Mouse (Mus musculus) brain, embryonic 14.5 days (tissue): Measurements from ENCODE around the gene Myo15. TPM values are rescaled to one million over a fixed set of nuclear protein-coding genes. Genes with fewer than 3 reads are reported as not detected.
A peak's percentile ranks its signal among the peaks of the same experiment; 100 is the strongest.

Experiments used
- DNase-seq: peaks from one replicate; pipeline ENCODE4 v3.0.0-alpha.2; 2011; ENCODE audit warnings: low read depth
- CTCF ChIP-seq: fragments of 200-500 bp; IDR thresholded peaks from 2 replicates; pipeline ENCODE4 v1.5.1; 2012; ENCODE audit warnings: inconsistent platforms, mild to moderate bottlenecking, moderate library complexity, borderline replicate concordance; ENCODE audit not compliant: insufficient read depth, insufficient read length; ENCODE audit errors: extremely low read depth
- POLR2A ChIP-seq: fragments of 200-500 bp; IDR thresholded peaks from 2 replicates; pipeline ENCODE4 v1.6.1; 2012; ENCODE audit warnings: mild to moderate bottlenecking, inconsistent platforms, borderline replicate concordance; ENCODE audit not compliant: poor library complexity, insufficient read depth, insufficient read length, severe bottlenecking; ENCODE audit errors: extremely low read depth
- polyA plus RNA-seq: library from polyadenylated mRNA; depleted of rRNA; stranded (reverse); fragments of >200 nt; gene quantifications from 2 replicates; pipeline ENCODE4 v1.2.3, GENCODE M21; 2012

Gene Myo15
- polyA plus RNA-seq, 1 experiment: 0.16 TPM

- DNase-seq: peak; percentile 34
- TF ChIP-seq POLR2A (no peak), CTCF (no peak; the same call in 1 of the 2 replicates)
Observed at GRCm38 (mm10) chr11:60457973-60458372, 11.2 kb upstream of the Myo15 start.

- DNase-seq: peak; percentile 23
- TF ChIP-seq POLR2A (no peak), CTCF (peak; percentile 58)
Observed at GRCm38 (mm10) chr11:60465943-60466380, 3.2 kb upstream of the Myo15 start.

GRCm38 (mm10) chr11:60470743-60471142 lies 1.6 kb downstream of the Myo15 start:
- no peak for DNase-seq
- TF ChIP-seq POLR2A (no peak), CTCF (no peak)

GRCm38 (mm10) chr11:60474534-60474933 lies 5.4 kb downstream of the Myo15 start:
- no peak for TF ChIP-seq CTCF
- TF ChIP-seq POLR2A: no peak
- no peak for DNase-seq

GRCm38 (mm10) chr11:60475668-60476362 lies 6.7 kb downstream of the Myo15 start:
- TF ChIP-seq POLR2A (no peak), CTCF (no peak)
- DNase-seq: no peak

GRCm38 (mm10) chr11:60478121-60478520 lies 9.0 kb downstream of the Myo15 start:
- DNase-seq: no peak
- TF ChIP-seq POLR2A: no peak
- TF ChIP-seq CTCF: no peak

GRCm38 (mm10) chr11:60486267-60486666 lies 17.1 kb downstream of the Myo15 start:
- TF ChIP-seq CTCF (no peak), POLR2A (no peak)

GRCm38 (mm10) chr11:60492726-60493125 lies 23.6 kb downstream of the Myo15 start:
- no peak for DNase-seq
- no peak for TF ChIP-seq CTCF

More at GRCm38 (mm10) chr11:60486267-60486666, 17.1 kb downstream of the Myo15 start:
- no peak for DNase-seq

GRCm38 (mm10) chr11:60495692-60496091 lies 26.6 kb downstream of the Myo15 start:
- no peak for DNase-seq
- TF ChIP-seq CTCF (no peak), POLR2A (no peak)

GRCm38 (mm10) chr11:60507281-60507680 lies 38.1 kb downstream of the Myo15 start:
- no peak for DNase-seq
- TF ChIP-seq POLR2A (no peak), CTCF (no peak)

- TF ChIP-seq CTCF (no peak), POLR2A (no peak)
- DNase-seq: peak; percentile 6
Observed at GRCm38 (mm10) chr11:60508950-60509349, 39.8 kb downstream of the Myo15 start.

GRCm38 (mm10) chr11:60509500-60509899 lies 40.4 kb downstream of the Myo15 start:
- DNase-seq: peak; percentile 22
- no peak for TF ChIP-seq CTCF
- TF ChIP-seq POLR2A: no peak
